Mouse (Mus musculus): ENCODE results near the gene Cox7b. TPM values are rescaled to one million over a fixed set of nuclear protein-coding genes. Genes with fewer than 3 reads are reported as not detected.
"Not testable (repeated sequence)": the region's sequence is repeated elsewhere in the genome, so short reads cannot be mapped to it uniquely, and the experiment has no call there.

Cox7b gene
- 260 and 297 TPM in 2 replicates for polyA plus RNA-seq (2015; fragmentation: Nextera tagmentation; extraction: Ambion mirVana)

GRCm38 (mm10) chrX:106015571-106016322 lies at the start of gene Cox7b:
Gene Cox7b (plus strand): TSS chrX:106015700.
- ATAC-seq, result peak; percentile 59
- Histone ChIP-seq H3K4me2 (replicated peaks; ENCODE audit: low read depth, low read length) (peak within 1 kb of the TSS; percentile 50), H3K9ac (replicated peaks; ENCODE audit: low read depth) (peak within 1 kb of the TSS; percentile 50), H3K27me3 (replicated peaks; ENCODE audit: insufficient read depth, low read length) (no peaks in the 10 kb centered on the region), H3K9me3 (ENCODE audit: low read length) (no peaks in the 10 kb centered on the region), H3K27ac (ENCODE audit: low read length) (peak within 1 kb of the TSS; percentile 75), H3K36me3 (ENCODE audit: insufficient read depth, low read length) (no peaks in the 10 kb centered on the region), H3K4me3 (ENCODE audit: low read depth, low read length) (peak within 1 kb of the TSS; percentile 46), H3K4me1 (ENCODE audit: insufficient read depth, low read depth, low read length) (no peaks in the 10 kb centered on the region)
- WGBS, result 11% methylated on average over 26 of the region's 26 CpGs
- no peak for TF ChIP-seq CTCF (IDR thresholded peaks at IDR 0.05)
- TF ChIP-seq EP300 (IDR thresholded peaks at IDR 0.05), result 0 out of 2 replicates have a peak, but pooled peaks have one; percentile 8
- DNase-seq (ENCODE audit: low spot score), result peak; percentile 93

DNA sequence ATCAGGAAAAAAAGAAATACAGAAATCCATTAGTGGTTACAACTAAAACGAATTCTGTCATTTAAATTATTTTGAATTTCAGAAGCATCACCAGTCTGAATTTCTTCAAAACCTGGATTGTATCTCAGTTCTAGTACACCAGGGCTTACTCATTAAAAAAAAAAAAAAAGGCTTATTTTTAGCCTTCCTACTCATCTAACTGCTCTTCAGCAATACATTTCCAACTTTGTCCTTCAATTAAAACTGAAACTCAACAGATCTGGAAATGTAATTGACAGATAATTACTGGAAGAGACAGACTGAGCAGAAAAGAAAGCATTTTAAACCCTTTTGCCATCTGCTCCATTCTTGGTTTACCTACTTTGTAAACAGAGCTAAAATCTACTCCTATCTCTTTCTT lies 13.9 kb upstream of the Cox7b start:
- no peak for ATAC-seq
- H3K9ac ChIP-seq (replicated peaks; ENCODE audit: low read depth), result no peak overlapping the region
- no peaks in the 10 kb centered on the region for H3K4me1 ChIP-seq (ENCODE audit: insufficient read depth, low read depth, low read length)
- no peak overlapping the region for H3K27ac ChIP-seq (ENCODE audit: low read length)
- H3K36me3 ChIP-seq (ENCODE audit: insufficient read depth, low read length), result no peaks in the 10 kb centered on the region
- no peak overlapping the region for H3K4me2 ChIP-seq (replicated peaks; ENCODE audit: low read depth, low read length)
- H3K27me3 ChIP-seq (replicated peaks; ENCODE audit: insufficient read depth, low read length), result no peaks in the 10 kb centered on the region
- no peaks in the 10 kb centered on the region for H3K9me3 ChIP-seq (ENCODE audit: low read length)
- H3K4me3 ChIP-seq (ENCODE audit: low read depth, low read length), result no peak overlapping the region
- TF ChIP-seq CTCF (IDR thresholded peaks at IDR 0.05) (no peak), EP300 (IDR thresholded peaks at IDR 0.05) (no peak)
- no peak for DNase-seq (ENCODE audit: low spot score)
- WGBS, result 72% methylated on average over 1 of the region's 1 CpGs

DNA sequence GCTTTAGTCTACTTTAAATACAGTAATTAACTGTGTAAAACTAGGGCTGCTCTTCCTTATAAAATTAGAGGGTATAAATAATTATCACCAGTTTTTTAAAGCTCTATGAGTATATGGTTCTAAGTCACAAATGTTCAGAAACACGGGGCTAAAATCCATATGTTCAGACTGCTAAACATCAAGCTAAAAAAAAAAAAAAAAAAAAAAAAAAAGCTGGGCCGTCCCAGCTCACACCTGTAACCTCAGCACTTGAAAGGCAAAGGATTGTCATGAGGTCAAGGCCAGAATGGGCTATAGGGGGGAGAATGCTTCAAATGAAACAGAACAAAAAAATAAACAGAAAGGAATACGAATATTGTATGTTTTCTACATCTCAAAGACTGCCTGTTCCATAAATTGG lies 4.7 kb upstream of the Cox7b start:
- 7% methylated on average over 3 of the region's 3 CpGs for WGBS
- no peaks in the 10 kb centered on the region for H3K4me1 ChIP-seq (ENCODE audit: insufficient read depth, low read depth, low read length)
- peak overlapping the region; percentile 88; the same call in 1 of the 2 replicates for H3K27ac ChIP-seq (ENCODE audit: low read length)
- TF ChIP-seq CTCF (IDR thresholded peaks at IDR 0.05) (no peak), EP300 (IDR thresholded peaks at IDR 0.05) (no peak)
- no peaks in the 10 kb centered on the region for H3K36me3 ChIP-seq (ENCODE audit: insufficient read depth, low read length)
- peak overlapping the region; percentile 48 for H3K4me2 ChIP-seq (replicated peaks; ENCODE audit: low read depth, low read length)
- H3K27me3 ChIP-seq (replicated peaks; ENCODE audit: insufficient read depth, low read length), result no peaks in the 10 kb centered on the region
- H3K9ac ChIP-seq (replicated peaks; ENCODE audit: low read depth), result no peak overlapping the region; the same call in 1 of the 2 replicates
- ATAC-seq (no peak), DNase-seq (ENCODE audit: low spot score) (no peak)
- peak overlapping the region; percentile 59 for H3K4me3 ChIP-seq (ENCODE audit: low read depth, low read length)
- no peaks in the 10 kb centered on the region for H3K9me3 ChIP-seq (ENCODE audit: low read length)

DNA sequence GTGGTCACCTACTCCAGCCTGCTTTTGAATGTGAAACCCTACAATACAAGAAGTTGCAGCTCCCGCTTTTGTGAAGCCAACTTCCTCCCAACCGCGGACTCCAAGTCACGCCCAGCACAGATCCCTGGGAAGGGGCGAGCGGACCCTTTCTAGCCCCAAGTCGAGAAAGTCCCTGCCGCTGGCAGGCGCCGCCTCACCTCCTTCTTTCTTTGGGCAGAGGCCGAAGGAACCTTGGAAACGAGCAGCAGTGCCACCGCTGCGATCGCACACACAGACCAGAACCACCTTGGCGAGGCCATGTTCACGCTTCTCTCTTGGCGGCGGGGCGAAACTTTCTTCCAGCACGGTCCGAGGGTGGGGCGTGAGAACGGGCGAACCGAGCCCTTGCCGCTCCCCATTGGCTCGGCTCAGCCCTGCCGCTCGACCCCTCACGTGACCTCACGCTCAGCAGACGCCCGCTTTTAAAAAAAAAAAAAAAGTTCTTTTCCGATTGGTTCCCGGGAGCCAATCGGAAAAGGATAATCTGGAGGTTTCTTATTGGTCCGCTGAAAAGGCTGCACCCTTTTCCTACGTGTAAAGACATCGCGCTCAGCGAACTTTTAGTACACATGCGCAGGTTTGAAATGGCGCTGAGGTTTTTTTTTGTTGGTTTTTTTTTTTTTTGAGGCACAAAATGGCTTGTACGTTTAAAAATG lies 3.9 kb upstream of the Cox7b start, which contains the start of gene Magt1:
Magt1 (minus strand) TSS at position 442 of the 695 bp plus-strand sequence.
- Histone ChIP-seq H3K27ac (ENCODE audit: low read length) (peak within 1 kb of the TSS; percentile 88), H3K36me3 (ENCODE audit: insufficient read depth, low read length) (no peaks in the 10 kb centered on the region), H3K4me1 (ENCODE audit: insufficient read depth, low read depth, low read length) (no peaks in the 10 kb centered on the region), H3K9ac (replicated peaks; ENCODE audit: low read depth) (peak within 1 kb of the TSS; percentile 51), H3K9me3 (ENCODE audit: low read length) (no peaks in the 10 kb centered on the region), H3K27me3 (replicated peaks; ENCODE audit: insufficient read depth, low read length) (no peaks in the 10 kb centered on the region), H3K4me2 (replicated peaks; ENCODE audit: low read depth, low read length) (peak within 1 kb of the TSS; percentile 48), H3K4me3 (ENCODE audit: low read depth, low read length) (peak within 1 kb of the TSS; percentile 59)
- ATAC-seq (peak; percentile 97), DNase-seq (ENCODE audit: low spot score) (peak; percentile 96)
- 13% methylated on average over 43 of the region's 45 CpGs for WGBS
- TF ChIP-seq CTCF (IDR thresholded peaks at IDR 0.05), result no peak
- no peak for TF ChIP-seq EP300 (IDR thresholded peaks at IDR 0.05)

DNA sequence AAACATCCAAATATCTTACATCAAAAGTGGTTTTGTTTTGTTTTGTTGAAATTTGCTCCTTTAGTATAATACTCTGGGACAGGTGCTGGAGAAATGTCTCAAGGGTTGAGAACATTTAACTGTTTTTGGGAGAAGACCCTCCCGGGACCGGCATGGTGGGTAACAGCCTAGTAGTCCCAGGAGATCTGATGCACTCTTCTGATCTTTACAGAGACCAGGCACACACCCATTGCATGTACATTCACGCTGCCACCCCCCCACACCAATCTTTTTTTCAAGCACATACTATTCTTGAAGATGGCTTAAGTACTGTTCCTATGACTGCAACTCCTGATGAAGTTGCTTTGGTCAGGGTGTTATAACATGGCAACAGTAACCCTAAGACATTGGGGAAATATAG lies 2.9 kb upstream of the Cox7b start:
- TF ChIP-seq CTCF (IDR thresholded peaks at IDR 0.05) (no peak), EP300 (IDR thresholded peaks at IDR 0.05) (no peak)
- no peaks in the 10 kb centered on the region for H3K9me3 ChIP-seq (ENCODE audit: low read length)
- H3K36me3 ChIP-seq (ENCODE audit: insufficient read depth, low read length), result no peaks in the 10 kb centered on the region
- ATAC-seq, result no peak
- H3K4me3 ChIP-seq (ENCODE audit: low read depth, low read length), result no peak overlapping the region
- no peaks in the 10 kb centered on the region for H3K4me1 ChIP-seq (ENCODE audit: insufficient read depth, low read depth, low read length)
- H3K27me3 ChIP-seq (replicated peaks; ENCODE audit: insufficient read depth, low read length), result no peaks in the 10 kb centered on the region
- DNase-seq (ENCODE audit: low spot score), result no peak
- no peak overlapping the region for H3K9ac ChIP-seq (replicated peaks; ENCODE audit: low read depth)
- WGBS, result 59% methylated on average over 3 of the region's 3 CpGs
- peak overlapping the region; percentile 73; the same call in 1 of the 2 replicates for H3K27ac ChIP-seq (ENCODE audit: low read length)
- H3K4me2 ChIP-seq (replicated peaks; ENCODE audit: low read depth, low read length), result no peak overlapping the region; the same call in 1 of the 2 replicates

- Histone ChIP-seq H3K9me3 (ENCODE audit: low read length) (no peaks in the 10 kb centered on the region), H3K4me1 (ENCODE audit: insufficient read depth, low read depth, low read length) (no peaks in the 10 kb centered on the region), H3K9ac (replicated peaks; ENCODE audit: low read depth) (no peak overlapping the region), H3K27me3 (replicated peaks; ENCODE audit: insufficient read depth, low read length) (no peaks in the 10 kb centered on the region), H3K36me3 (ENCODE audit: insufficient read depth, low read length) (no peaks in the 10 kb centered on the region), H3K4me3 (ENCODE audit: low read depth, low read length) (no peak overlapping the region), H3K4me2 (replicated peaks; ENCODE audit: low read depth, low read length) (no peak overlapping the region), H3K27ac (ENCODE audit: low read length) (no peak overlapping the region)
- peak; percentile 67 for DNase-seq (ENCODE audit: low spot score)
- TF ChIP-seq EP300 (IDR thresholded peaks at IDR 0.05), result no peak
- peak; percentile 73 for TF ChIP-seq CTCF (IDR thresholded peaks at IDR 0.05)
- no peak for ATAC-seq
- 45% methylated on average over 2 of the region's 2 CpGs for WGBS
These were observed 2.3 kb upstream of the Cox7b start for GRCm38 (mm10) chrX:106013217-106013616.

- 59% methylated on average over 2 of the region's 2 CpGs for WGBS
- H3K27ac ChIP-seq (ENCODE audit: low read length); H3K27me3 ChIP-seq (replicated peaks; ENCODE audit: insufficient read depth, low read length); H3K9ac ChIP-seq (replicated peaks; ENCODE audit: low read depth); H3K36me3 ChIP-seq (ENCODE audit: insufficient read depth, low read length); DNase-seq (ENCODE audit: low spot score); H3K4me1 ChIP-seq (ENCODE audit: insufficient read depth, low read depth, low read length); H3K4me2 ChIP-seq (replicated peaks; ENCODE audit: low read depth, low read length); ATAC-seq; H3K4me3 ChIP-seq (ENCODE audit: low read depth, low read length); H3K9me3 ChIP-seq (ENCODE audit: low read length): not testable (repeated sequence)
These were observed 641 bp upstream of the Cox7b start for GRCm38 (mm10) chrX:106014741-106015377.

All from lung, postnatal 0 days (tissue).